Mouse (Mus musculus): ENCODE results near the gene Slc25a30.
A peak's percentile ranks its signal among the peaks of the same experiment; 100 is the strongest.

The Slc25a30 gene

GRCm38 (mm10) chr14:75735597-75735996 lies 51.2 kb downstream of the Slc25a30 start:
- DNase-seq, result no peak

GRCm38 (mm10) chr14:75732631-75733030 lies 54.2 kb downstream of the Slc25a30 start:
- no peak for DNase-seq

DNA sequence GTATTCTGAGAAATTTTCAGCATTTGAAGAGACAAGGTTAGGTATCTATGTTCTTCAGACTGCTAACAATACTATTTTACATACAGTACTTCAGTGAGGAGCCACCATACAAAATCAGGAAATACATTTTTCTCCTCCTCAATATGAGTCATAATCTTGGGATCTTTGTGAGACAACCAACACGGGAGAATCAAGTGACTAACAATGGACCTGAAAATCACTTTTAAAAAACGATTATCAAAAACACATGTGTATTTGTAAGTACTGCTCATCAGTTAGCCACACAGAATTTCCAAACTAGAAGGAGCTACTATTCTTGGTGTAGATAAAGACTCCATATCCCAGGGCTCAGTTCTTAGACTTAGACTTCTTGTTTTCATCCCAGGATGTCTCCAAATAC lies 55.5 kb downstream of the Slc25a30 start:
- no peak for DNase-seq

DNA sequence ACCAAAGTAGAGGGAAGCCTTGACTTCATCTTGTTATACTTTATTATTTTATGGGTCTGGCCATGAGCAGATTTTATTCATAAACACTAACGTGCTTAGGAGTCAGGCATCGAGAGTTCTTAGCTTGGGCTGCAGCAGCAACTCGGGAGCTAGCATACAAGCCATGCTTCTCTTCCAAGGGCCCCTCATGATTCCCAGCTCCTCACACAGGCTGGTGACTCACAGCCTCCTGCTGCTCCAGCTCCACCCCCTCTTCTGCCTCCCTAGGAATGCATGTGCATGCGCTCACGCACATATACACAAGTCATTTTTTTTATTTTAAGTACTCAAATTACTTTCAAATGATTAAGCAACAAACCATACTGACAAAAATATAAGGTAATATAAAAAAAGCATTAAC lies 58.7 kb downstream of the Slc25a30 start:
- DNase-seq, result no peak

GRCm38 (mm10) chr14:75727046-75727445 lies 59.8 kb downstream of the Slc25a30 start:
- DNase-seq, result peak; percentile 95

- DNase-seq, result no peak
These were observed 64.0 kb downstream of the Slc25a30 start for GRCm38 (mm10) chr14:75722816-75723215.

DNA sequence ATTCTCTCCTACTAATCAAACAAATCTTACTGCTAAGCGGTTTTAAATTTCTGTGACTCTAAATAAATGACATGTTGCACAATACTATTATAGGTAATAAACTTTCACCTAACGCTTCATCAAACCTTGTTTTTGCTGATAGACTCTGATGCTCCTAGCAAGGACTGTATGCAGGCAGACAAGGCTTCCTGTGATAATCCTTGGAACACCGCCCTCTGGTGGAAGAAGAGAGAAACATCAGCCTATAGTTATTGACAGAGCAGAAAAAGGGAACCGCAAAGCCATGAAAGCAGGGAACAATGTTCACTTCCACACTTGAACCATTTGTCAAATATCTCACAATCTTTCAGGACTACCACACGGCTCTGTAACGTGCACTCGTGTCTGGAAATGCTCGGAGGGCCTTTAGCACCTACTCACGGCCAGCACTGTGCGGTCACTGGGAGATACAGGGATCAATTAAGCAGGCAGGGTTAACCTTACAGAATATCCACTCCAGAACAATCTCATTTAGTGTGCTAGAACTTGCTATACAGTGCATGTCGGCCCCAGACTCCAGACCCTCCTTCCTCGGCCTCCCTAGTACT lies 64.8 kb downstream of the Slc25a30 start:
- peak; percentile 57 for DNase-seq

DNA sequence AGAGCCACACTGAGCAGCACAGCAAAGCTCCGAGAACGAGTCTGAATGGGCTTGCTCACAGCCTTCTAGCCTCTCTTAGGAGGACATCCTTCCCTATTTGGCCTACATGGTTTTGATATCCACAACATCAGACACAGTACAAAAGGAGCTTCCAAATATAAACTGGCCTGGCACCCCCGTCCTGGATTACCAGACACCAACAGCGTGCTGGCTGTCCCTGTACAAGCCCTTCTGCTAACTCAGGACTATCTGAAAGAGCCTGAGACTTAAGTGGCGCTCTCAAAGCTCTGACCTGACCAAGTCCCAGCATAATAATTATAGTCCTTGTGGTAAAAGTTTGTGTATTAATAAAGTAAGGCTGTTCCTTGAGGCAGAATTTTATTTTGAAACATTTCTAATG lies 66.7 kb downstream of the Slc25a30 start:
- DNase-seq, result no peak

DNA sequence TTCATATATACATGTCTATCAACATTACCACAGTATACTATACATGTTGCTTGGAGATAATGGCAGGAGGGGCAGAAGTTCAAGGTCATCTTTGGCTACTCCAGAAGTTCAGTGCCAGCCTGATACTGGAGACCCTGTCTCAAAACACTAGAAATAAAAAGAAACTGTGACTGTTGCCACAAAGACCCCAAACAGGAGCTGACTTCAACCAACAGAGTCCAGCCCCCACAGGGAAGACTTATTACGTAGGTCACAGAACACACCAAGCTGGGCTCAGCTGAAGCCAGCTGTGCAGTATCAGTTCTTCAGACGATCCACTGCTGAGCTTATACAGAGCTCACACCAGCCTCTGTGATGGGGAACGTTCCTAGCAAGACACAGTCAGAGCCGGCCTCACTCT lies 70.4 kb downstream of the Slc25a30 start:
- DNase-seq, result no peak

DNA sequence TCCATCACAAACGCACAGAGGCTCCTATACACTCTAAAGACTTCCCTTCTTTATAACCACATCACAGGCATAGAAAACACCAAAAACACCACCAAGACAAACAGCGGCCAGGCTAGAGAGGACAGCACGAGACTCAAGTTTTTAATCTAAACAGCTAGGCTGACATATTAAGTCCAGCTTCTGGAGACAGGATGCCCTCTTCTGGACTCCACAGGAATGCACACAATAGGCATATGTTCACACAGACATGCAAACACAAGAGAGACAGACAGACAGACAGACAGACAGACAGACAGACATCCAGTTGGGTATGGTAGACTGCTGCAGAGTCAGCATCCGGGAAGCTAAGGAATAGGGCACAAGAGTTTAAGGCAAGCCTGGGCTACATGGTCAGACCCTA lies 73.2 kb downstream of the Slc25a30 start:
- peak; percentile 33 for DNase-seq

DNA sequence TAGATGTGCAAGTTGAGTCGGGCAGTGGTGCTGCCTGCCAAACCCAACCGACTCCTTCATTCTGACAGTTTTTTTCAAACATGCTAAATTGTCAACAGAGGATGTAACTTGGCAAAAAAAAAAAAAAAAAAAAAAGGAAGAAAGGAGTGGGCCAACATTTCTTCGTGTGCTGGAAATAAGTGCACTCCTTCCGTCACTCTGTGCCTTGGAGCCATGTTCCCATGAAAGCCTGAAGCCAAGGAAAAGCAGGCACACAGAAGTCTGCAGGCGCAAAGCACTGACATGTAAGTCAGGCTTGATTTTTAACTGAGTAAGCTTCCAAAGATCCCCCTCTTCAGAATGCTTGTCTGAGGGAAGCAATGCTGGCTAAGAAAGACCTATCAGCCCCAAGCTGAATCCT lies 74.2 kb downstream of the Slc25a30 start:
- no peak for DNase-seq

DNA sequence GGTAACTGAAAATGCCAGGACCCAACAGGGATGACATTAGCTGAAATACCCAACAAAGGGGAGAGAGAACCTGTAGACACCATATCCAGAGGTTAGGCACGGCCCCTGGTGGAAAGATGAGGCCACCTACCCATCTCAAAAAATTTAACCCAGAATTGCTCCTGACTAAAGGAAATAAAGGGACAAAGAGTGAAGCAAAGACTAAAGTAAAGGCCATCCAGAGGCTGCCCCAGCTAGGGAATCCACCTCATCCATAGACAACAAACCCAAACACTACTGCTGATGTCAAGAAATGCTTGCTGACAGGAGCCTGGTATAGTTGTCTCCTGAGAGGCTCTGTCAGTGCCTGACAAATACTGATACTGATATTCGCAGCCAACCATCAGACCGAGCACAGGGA lies 75.1 kb downstream of the Slc25a30 start:
- no peak for DNase-seq
